Mouse (Mus musculus) heart, adult 2 months (tissue): ENCODE measurements at regions not wholly inside any gene's neighbourhood (a gene's known extent, or its start where the extent isn't known, plus 50 kb on each side); places are given as distances from the start of the nearest gene placed in this dataset.

Source experiments
- CTCF ChIP-seq: fragments of 200-600 bp; IDR thresholded peaks from 2 replicates; pipeline ENCODE4 v1.8.1; 2022; ENCODE audit warnings: antibody characterized with exemption, mild to moderate bottlenecking, moderate library complexity
- POLR2A ChIP-seq: fragments of 200-500 bp; IDR thresholded peaks from 2 replicates; pipeline ENCODE4 v1.6.1; 2011; ENCODE audit warnings: mild to moderate bottlenecking, low read depth, low read length, control low read depth; ENCODE audit not compliant: insufficient read depth

- TF ChIP-seq CTCF (peak; percentile 56), POLR2A (no peak)
Measured at GRCm38 (mm10) chr13:47836491-47836890, 424.5 kb upstream of the Id4 start.
